Mouse (Mus musculus): ENCODE measurements around the gene Olfr1494. TPM values are rescaled to one million over a fixed set of nuclear protein-coding genes. Genes with fewer than 3 reads are reported as not detected.

Olfr1494 gene
- polyA plus RNA-seq (2017; shearing (Covaris generic)): not detected

GRCm38 (mm10) chr19:13739428-13739827 is at the start of gene Olfr1494:
Gene Olfr1494, plus strand, starts transcription at chr19:13739728.

DNA sequence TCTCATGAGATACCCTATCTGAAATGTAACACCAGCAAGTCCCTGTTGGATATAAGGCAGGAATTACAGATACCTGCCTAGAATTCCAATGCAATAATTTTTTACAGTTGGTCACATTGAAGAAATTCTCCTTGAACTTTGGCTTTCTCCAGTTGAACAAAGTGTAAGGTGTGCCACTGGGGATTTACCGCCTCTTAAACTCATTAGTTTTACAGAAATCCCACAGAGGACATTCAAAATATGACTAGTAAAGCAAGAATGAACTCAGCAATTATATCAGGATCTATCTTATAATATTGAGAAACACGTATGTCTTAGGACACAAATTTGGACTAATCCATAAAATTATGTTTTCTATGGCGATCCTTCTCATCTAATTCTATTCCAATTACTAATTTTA is 42.6 kb upstream of the Olfr1494 start, which contains the start of gene Olfr1491:
Olfr1491 (plus strand) TSS at position 301 of the 400 bp plus-strand sequence.

GRCm38 (mm10) chr19:13722978-13723377 is 16.6 kb upstream of the Olfr1494 start, which contains the start of gene Olfr1493-ps1:
Gene Olfr1493-ps1, plus strand, starts transcription at chr19:13723278.

GRCm38 (mm10) chr19:13764306-13764705 is 24.8 kb downstream of the Olfr1494 start, which contains the start of gene Olfr1495:
Gene Olfr1495, plus strand, starts transcription at chr19:13764606.

GRCm38 (mm10) chr19:13777578-13777977 is 38.0 kb downstream of the Olfr1494 start, which contains the start of gene Olfr1496:
Gene Olfr1496, plus strand, starts transcription at chr19:13777878.

GRCm38 (mm10) chr19:13798102-13798501 is 58.6 kb downstream of the Olfr1494 start, which contains the start of gene Olfr1497:
Gene Olfr1497, minus strand, starts transcription at chr19:13798202.

Other genes starting within 250 kb of the Olfr1494 start
- gene Olfr1477, start 239.2 kb upstream of the Olfr1494 start, polyA plus RNA-seq (2017; shearing (Covaris generic)): 0.20 TPM
- gene Olfr1480, start 211.8 kb upstream of the Olfr1494 start, polyA plus RNA-seq (2017; shearing (Covaris generic)): not detected
- gene Olfr1484, start 156.2 kb upstream of the Olfr1494 start, polyA plus RNA-seq (2017; shearing (Covaris generic)): 0.06 TPM
- gene Olfr1487, start 122.4 kb upstream of the Olfr1494 start, polyA plus RNA-seq (2017; shearing (Covaris generic)): not detected
- 0.04 TPM for gene Olfr1489, start 108.1 kb upstream of the Olfr1494 start, polyA plus RNA-seq (2017; shearing (Covaris generic))
- gene Olfr1490, start 88.6 kb upstream of the Olfr1494 start, polyA plus RNA-seq (2017; shearing (Covaris generic)): not detected
- gene Olfr1491, start 42.5 kb upstream of the Olfr1494 start, polyA plus RNA-seq (2017; shearing (Covaris generic)): not detected
- 0.10 TPM for gene Olfr1493-ps1, start 16.4 kb upstream of the Olfr1494 start, polyA plus RNA-seq (2017; shearing (Covaris generic))
- gene Olfr1495, start 24.9 kb downstream of the Olfr1494 start, polyA plus RNA-seq (2017; shearing (Covaris generic)): not detected
- gene Olfr1496, start 38.1 kb downstream of the Olfr1494 start, polyA plus RNA-seq (2017; shearing (Covaris generic)): not detected
- gene Olfr1497, start 58.5 kb downstream of the Olfr1494 start, polyA plus RNA-seq (2017; shearing (Covaris generic)): not detected
- not detected for gene Olfr1499, start 79.7 kb downstream of the Olfr1494 start, polyA plus RNA-seq (2017; shearing (Covaris generic))
- 0.41 TPM for gene Olfr1500, start 90.8 kb downstream of the Olfr1494 start, polyA plus RNA-seq (2017; shearing (Covaris generic))
- gene Olfr1501, start 111.0 kb downstream of the Olfr1494 start, polyA plus RNA-seq (2017; shearing (Covaris generic)): not detected
- not detected for gene Olfr1502, start 122.1 kb downstream of the Olfr1494 start, polyA plus RNA-seq (2017; shearing (Covaris generic))
- not detected for gene Olfr1504, start 158.2 kb downstream of the Olfr1494 start, polyA plus RNA-seq (2017; shearing (Covaris generic))
- gene Olfr1505, start 173.8 kb downstream of the Olfr1494 start, polyA plus RNA-seq (2017; shearing (Covaris generic)): not detected

All from CD4-positive, CD25-positive, alpha-beta regulatory T cell (primary cell).